Mouse (Mus musculus): ENCODE measurements around the gene Cpeb1. TPM values are rescaled to one million over a fixed set of nuclear protein-coding genes. Genes with fewer than 3 reads are reported as not detected.
"Not testable (repeated sequence)": the region's sequence is repeated elsewhere in the genome, so short reads cannot be mapped to it uniquely, and the experiment has no call there.

Gene Cpeb1
- polyA plus RNA-seq (2012; rRNA removed), result 12.5 and 15.9 TPM in 2 replicates

GRCm38 (mm10) chr7:81455155-81455651 lies at the start of gene Cpeb1:
Gene Cpeb1, minus strand, starts transcription at chr7:81455465.
- peaks cover 4% of the 10 kb centered on the region; the same call in 1 of the 2 replicates for H3K4me1 ChIP-seq (ENCODE audit: control insufficient read depth, insufficient read depth, low read length)
- DNase-seq, result peak; percentile 45
- 2% methylated on average over 28 of the region's 28 CpGs for WGBS
- TF ChIP-seq POLR2A (IDR thresholded peaks at IDR 0.05; ENCODE audit: borderline replicate concordance, extremely low read depth, low read depth, low read length) (peak; percentile 15; the same call in 1 of the 2 replicates), CTCF (IDR thresholded peaks at IDR 0.05; ENCODE audit: insufficient read depth, low read length) (peak; percentile 23; the same call in 1 of the 2 replicates)
- H3K4me3 ChIP-seq (replicated peaks; ENCODE audit: extremely low read depth, low read depth, low read length), result peak within 1 kb of the TSS; percentile 70

GRCm38 (mm10) chr7:81501050-81501449 lies 45.8 kb upstream of the Cpeb1 start:
- Histone ChIP-seq H3K4me3 (replicated peaks; ENCODE audit: extremely low read depth, low read depth, low read length) (no peak overlapping the region), H3K4me1 (ENCODE audit: control insufficient read depth, insufficient read depth, low read length) (no peaks in the 10 kb centered on the region)
- TF ChIP-seq POLR2A (IDR thresholded peaks at IDR 0.05; ENCODE audit: borderline replicate concordance, extremely low read depth, low read depth, low read length) (no peak), CTCF (IDR thresholded peaks at IDR 0.05; ENCODE audit: insufficient read depth, low read length) (no peak)
- 47% methylated on average over 2 of the region's 2 CpGs for WGBS
- no peak for DNase-seq

- Histone ChIP-seq H3K4me1 (ENCODE audit: control insufficient read depth, insufficient read depth, low read length) (no peaks in the 10 kb centered on the region), H3K4me3 (replicated peaks; ENCODE audit: extremely low read depth, low read depth, low read length) (no peak within 1 kb of the TSS)
- TF ChIP-seq CTCF (IDR thresholded peaks at IDR 0.05; ENCODE audit: insufficient read depth, low read length) (no peak), POLR2A (IDR thresholded peaks at IDR 0.05; ENCODE audit: borderline replicate concordance, extremely low read depth, low read depth, low read length) (no peak)
- DNase-seq, result no peak
- WGBS, result 45% methylated on average over 7 of the region's 7 CpGs
These were observed 42.9 kb upstream of the Cpeb1 start, which contains the start of gene BC048679 for GRCm38 (mm10) chr7:81498181-81498580. Gene BC048679, minus strand, starts transcription at chr7:81498281.

GRCm38 (mm10) chr7:81497171-81497570 lies 41.9 kb upstream of the Cpeb1 start:
- WGBS, result 20% methylated on average over 6 of the region's 6 CpGs
- DNase-seq, result no peak
- H3K4me3 ChIP-seq (replicated peaks; ENCODE audit: extremely low read depth, low read depth, low read length), result no peak overlapping the region
- no peaks in the 10 kb centered on the region for H3K4me1 ChIP-seq (ENCODE audit: control insufficient read depth, insufficient read depth, low read length)
- no peak for TF ChIP-seq CTCF (IDR thresholded peaks at IDR 0.05; ENCODE audit: insufficient read depth, low read length)
- TF ChIP-seq POLR2A (IDR thresholded peaks at IDR 0.05; ENCODE audit: borderline replicate concordance, extremely low read depth, low read depth, low read length), result no peak

- peak; percentile 30 for DNase-seq
- H3K4me1 ChIP-seq (ENCODE audit: control insufficient read depth, insufficient read depth, low read length), result no peaks in the 10 kb centered on the region
- no peak for TF ChIP-seq CTCF (IDR thresholded peaks at IDR 0.05; ENCODE audit: insufficient read depth, low read length)
- TF ChIP-seq POLR2A (IDR thresholded peaks at IDR 0.05; ENCODE audit: borderline replicate concordance, extremely low read depth, low read depth, low read length), result no peak
- no peak within 1 kb of the TSS for H3K4me3 ChIP-seq (replicated peaks; ENCODE audit: extremely low read depth, low read depth, low read length)
- WGBS, result under 1% methylated on average over 57 of the region's 57 CpGs
These were observed 38.2 kb upstream of the Cpeb1 start, which contains the start of gene Ap3b2 for GRCm38 (mm10) chr7:81493331-81494021. Gene Ap3b2, minus strand, starts transcription at chr7:81493925.

GRCm38 (mm10) chr7:81492628-81493027 lies 37.4 kb upstream of the Cpeb1 start:
- DNase-seq, result no peak

GRCm38 (mm10) chr7:81489649-81490048 lies 34.4 kb upstream of the Cpeb1 start:
- 6% methylated on average over 9 of the region's 9 CpGs for WGBS
- no peak for TF ChIP-seq CTCF (IDR thresholded peaks at IDR 0.05; ENCODE audit: insufficient read depth, low read length)
- no peak for TF ChIP-seq POLR2A (IDR thresholded peaks at IDR 0.05; ENCODE audit: borderline replicate concordance, extremely low read depth, low read depth, low read length)

More at GRCm38 (mm10) chr7:81492628-81493027, 37.4 kb upstream of the Cpeb1 start:
- H3K4me1 ChIP-seq (ENCODE audit: control insufficient read depth, insufficient read depth, low read length), result no peaks in the 10 kb centered on the region
- 52% methylated on average over 9 of the region's 9 CpGs for WGBS
- no peak overlapping the region for H3K4me3 ChIP-seq (replicated peaks; ENCODE audit: extremely low read depth, low read depth, low read length)
- no peak for TF ChIP-seq POLR2A (IDR thresholded peaks at IDR 0.05; ENCODE audit: borderline replicate concordance, extremely low read depth, low read depth, low read length)
- no peak for TF ChIP-seq CTCF (IDR thresholded peaks at IDR 0.05; ENCODE audit: insufficient read depth, low read length)

GRCm38 (mm10) chr7:81480800-81481199 lies 25.5 kb upstream of the Cpeb1 start:
- Histone ChIP-seq H3K4me3 (replicated peaks; ENCODE audit: extremely low read depth, low read depth, low read length) (no peak overlapping the region), H3K4me1 (ENCODE audit: control insufficient read depth, insufficient read depth, low read length) (no peaks in the 10 kb centered on the region)
- DNase-seq, result no peak
- WGBS, result 11% methylated on average over 8 of the region's 8 CpGs
- TF ChIP-seq CTCF (IDR thresholded peaks at IDR 0.05; ENCODE audit: insufficient read depth, low read length) (no peak), POLR2A (IDR thresholded peaks at IDR 0.05; ENCODE audit: borderline replicate concordance, extremely low read depth, low read depth, low read length) (no peak)

More at GRCm38 (mm10) chr7:81489649-81490048, 34.4 kb upstream of the Cpeb1 start:
- Histone ChIP-seq H3K4me1 (ENCODE audit: control insufficient read depth, insufficient read depth, low read length) (no peaks in the 10 kb centered on the region), H3K4me3 (replicated peaks; ENCODE audit: extremely low read depth, low read depth, low read length) (no peak overlapping the region)
- no peak for DNase-seq

GRCm38 (mm10) chr7:81479531-81480090 lies 24.3 kb upstream of the Cpeb1 start:
- no peak for TF ChIP-seq POLR2A (IDR thresholded peaks at IDR 0.05; ENCODE audit: borderline replicate concordance, extremely low read depth, low read depth, low read length)
- TF ChIP-seq CTCF (IDR thresholded peaks at IDR 0.05; ENCODE audit: insufficient read depth, low read length), result no peak

GRCm38 (mm10) chr7:81478261-81478660 lies 23.0 kb upstream of the Cpeb1 start:
- not testable (repeated sequence) for H3K4me1 ChIP-seq (ENCODE audit: control insufficient read depth, insufficient read depth, low read length); DNase-seq; H3K4me3 ChIP-seq (replicated peaks; ENCODE audit: extremely low read depth, low read depth, low read length)

More at GRCm38 (mm10) chr7:81479531-81480090, 24.3 kb upstream of the Cpeb1 start:
- DNase-seq, result no peak
- 59% methylated on average over 3 of the region's 3 CpGs for WGBS
- no peak overlapping the region for H3K4me3 ChIP-seq (replicated peaks; ENCODE audit: extremely low read depth, low read depth, low read length)
- no peaks in the 10 kb centered on the region for H3K4me1 ChIP-seq (ENCODE audit: control insufficient read depth, insufficient read depth, low read length)
